Mouse (Mus musculus) limb, embryonic 10.5 days (tissue): ENCODE data around the gene Hspa12b. TPM values are rescaled to one million over a fixed set of nuclear protein-coding genes. Genes with fewer than 3 reads are reported as not detected.

Experiments used
- DNase-seq: peaks from one replicate; pipeline ENCODE4 v3.0.0-alpha.2; 2017; ENCODE audit warnings: low spot score
- H3K27ac ChIP-seq: fragments of 300-500 bp; sonication (generic); 2 replicates; pipeline ENCODE4 v1.5.1; 2016; ENCODE audit warnings: mild to moderate bottlenecking
- H3K27me3 ChIP-seq: fragments of 300-500 bp; sonication (generic); 2 replicates; pipeline ENCODE4 v1.6.1; 2016; ENCODE audit warnings: low read depth, mild to moderate bottlenecking; ENCODE audit not compliant: poor library complexity, severe bottlenecking
- H3K36me3 ChIP-seq: fragments of 300-500 bp; sonication (generic); 2 replicates; pipeline ENCODE4 v1.6.1; 2016; ENCODE audit warnings: mild to moderate bottlenecking, moderate library complexity
- H3K4me1 ChIP-seq: fragments of 300-500 bp; sonication (generic); 2 replicates; pipeline ENCODE4 v1.6.1; 2016
- H3K4me3 ChIP-seq: fragments of 300-500 bp; sonication (generic); 2 replicates; pipeline ENCODE4 v1.5.1; 2016; ENCODE audit warnings: mild to moderate bottlenecking, moderate library complexity
- H3K9me3 ChIP-seq: fragments of 300-500 bp; sonication (generic); replicated peaks from 2 replicates; pipeline ENCODE4 v1.6.1; 2016; ENCODE audit warnings: mild to moderate bottlenecking
- WGBS: fragments of 180-500 bp; shearing (Covaris S2); methylation state at CpG from one replicate; pipeline ENCODE4 v1.1.7; 2016; 5-methylcytosine and 5-hydroxymethylcytosine counted together
- polyA plus RNA-seq: library from polyadenylated mRNA; unstranded; fragments of >200 nt; fragmentation: Nextera tagmentation; extraction: Ambion mirVana; gene quantifications from 2 replicates; pipeline ENCODE4 v1.2.1, GENCODE M21; 2016

Hspa12b gene
- polyA plus RNA-seq, 1 experiment from 2014 or later = 19.7 TPM

- Histone ChIP-seq H3K27ac (peak within 1 kb of the TSS; percentile 75), H3K4me3 (no peak within 1 kb of the TSS), H3K27me3 (no peaks in the 10 kb centered on the region), H3K36me3 (peaks cover 56% of the 10 kb centered on the region), H3K4me1 (peaks cover 38% of the 10 kb centered on the region), H3K9me3 (no peaks in the 10 kb centered on the region)
- WGBS = 86% methylated on average over 9 of the region's 9 CpGs
- no peak for DNase-seq
These were observed 6.0 kb downstream of the Hspa12b start, which contains the start of gene Gm11037 for GRCm38 (mm10) chr2:131132930-131133547. TSS of gene Gm11037 (plus strand) at chr2:131133497.

DNA sequence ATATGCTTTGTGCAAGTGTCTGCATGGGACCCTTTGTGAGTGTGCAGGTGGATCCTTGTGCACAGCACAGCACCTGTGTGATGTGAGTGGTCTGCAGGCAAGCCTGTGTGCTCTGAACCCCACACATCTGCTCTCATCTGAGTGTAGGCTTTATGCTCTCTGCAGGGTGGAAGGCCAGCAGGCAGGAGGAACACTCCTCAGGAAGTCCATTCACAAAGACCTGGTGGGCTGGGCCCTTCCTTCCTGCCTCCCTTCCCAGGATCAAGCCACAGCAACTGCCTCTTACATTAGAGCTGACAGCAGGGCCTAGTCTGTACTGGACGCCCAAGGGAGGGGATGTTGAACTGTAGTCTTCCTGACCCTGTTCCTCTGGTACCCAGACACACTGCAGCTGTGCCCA is 7.3 kb downstream of the Hspa12b start:
- 75% methylated on average over 1 of the region's 1 CpGs for WGBS
- no peak for DNase-seq
- Histone ChIP-seq H3K36me3 (peaks cover 69% of the 10 kb centered on the region), H3K27ac (peak overlapping the region; percentile 75), H3K4me1 (peaks cover 25% of the 10 kb centered on the region), H3K9me3 (no peaks in the 10 kb centered on the region), H3K27me3 (no peaks in the 10 kb centered on the region), H3K4me3 (no peak overlapping the region)

DNA sequence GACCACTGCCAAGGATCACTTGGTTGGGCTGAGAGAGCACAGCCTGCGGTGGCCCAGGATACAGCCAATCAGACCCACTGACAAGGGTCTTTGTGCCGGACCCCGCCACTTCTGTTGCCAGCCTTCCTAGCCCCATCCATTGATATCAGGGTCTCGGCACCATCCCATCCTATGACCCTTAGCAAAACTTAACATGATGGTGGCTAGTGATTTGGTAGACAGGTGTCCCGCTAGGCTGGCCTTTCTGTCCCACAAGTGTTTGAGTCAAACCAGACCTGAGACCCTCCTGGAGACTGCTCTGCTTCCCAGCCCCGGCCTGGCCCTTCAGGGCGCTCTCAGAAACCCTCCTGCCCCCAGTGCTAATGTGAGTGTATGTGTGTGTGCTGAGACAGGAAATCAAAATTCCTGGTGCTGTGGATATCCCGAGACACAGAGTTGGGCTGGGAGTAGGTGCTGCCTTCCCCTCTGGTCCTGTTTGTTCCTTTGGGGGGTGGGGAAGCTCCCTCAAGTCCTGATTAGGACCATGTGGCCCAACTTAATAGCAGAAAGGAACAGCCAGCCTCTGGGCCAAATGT is 7.8 kb downstream of the Hspa12b start:
- H3K9me3 ChIP-seq = no peaks in the 10 kb centered on the region
- H3K36me3 ChIP-seq = peaks cover 75% of the 10 kb centered on the region
- DNase-seq = no peak
- H3K4me3 ChIP-seq = no peak overlapping the region
- H3K27ac ChIP-seq = peak overlapping the region; percentile 75
- H3K4me1 ChIP-seq = peaks cover 23% of the 10 kb centered on the region
- H3K27me3 ChIP-seq = no peaks in the 10 kb centered on the region
- WGBS = 76% methylated on average over 8 of the region's 8 CpGs

DNA sequence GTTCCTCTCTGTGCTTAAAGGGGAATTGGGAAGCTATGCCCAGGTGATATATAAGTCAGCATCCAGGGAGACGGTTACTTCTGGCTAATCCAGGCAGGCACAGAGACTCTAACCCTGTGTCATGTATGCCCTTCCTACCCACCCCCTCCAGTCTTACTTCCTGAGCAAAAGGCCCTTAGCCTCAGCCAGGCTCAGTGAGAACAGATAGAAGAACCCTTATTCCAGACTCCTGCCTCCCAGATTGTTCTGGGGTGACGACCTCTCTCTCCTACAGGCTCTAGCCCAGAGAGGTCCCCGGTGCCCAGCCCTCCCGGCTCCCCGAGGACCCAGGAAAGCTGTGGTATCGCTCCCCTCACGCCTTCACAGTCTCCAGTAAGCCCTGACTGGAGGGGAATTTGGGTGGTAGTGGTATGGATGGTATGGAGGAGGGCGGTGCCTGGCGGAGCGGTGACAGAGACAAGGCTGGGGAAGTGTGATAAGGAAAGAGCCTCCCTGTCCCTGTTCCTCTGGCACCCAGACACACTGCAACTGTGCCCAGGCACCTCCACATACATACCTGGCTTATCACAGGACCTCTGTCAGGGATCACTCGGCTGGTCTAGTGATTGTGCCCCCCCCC is 8.6 kb downstream of the Hspa12b start:
- Histone ChIP-seq H3K36me3 (peaks cover 82% of the 10 kb centered on the region), H3K4me1 (peaks cover 23% of the 10 kb centered on the region), H3K4me3 (no peak overlapping the region), H3K9me3 (no peaks in the 10 kb centered on the region), H3K27me3 (no peaks in the 10 kb centered on the region), H3K27ac (peak overlapping the region; percentile 75)
- 70% methylated on average over 11 of the region's 11 CpGs for WGBS
- DNase-seq = no peak

DNA sequence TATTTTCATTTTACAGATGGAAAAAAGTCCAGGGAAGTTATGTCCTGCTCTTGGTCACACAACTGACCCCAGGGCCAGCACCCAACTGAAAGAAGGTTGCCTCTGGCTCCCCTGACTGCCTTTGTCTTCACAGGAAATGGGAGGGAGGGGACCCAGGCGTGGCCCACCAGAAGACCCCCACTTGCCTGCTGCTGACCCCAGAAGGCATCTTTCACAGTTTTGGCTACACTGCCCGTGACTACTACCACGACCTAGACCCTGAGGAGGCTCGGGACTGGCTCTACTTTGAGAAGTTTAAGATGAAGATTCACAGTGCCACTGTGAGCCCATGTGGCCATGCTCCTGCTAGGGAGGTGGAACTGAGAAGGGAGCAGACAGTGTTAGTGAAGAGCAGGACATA is 11.2 kb downstream of the Hspa12b start:
- H3K9me3 ChIP-seq = no peaks in the 10 kb centered on the region
- H3K27me3 ChIP-seq = no peaks in the 10 kb centered on the region
- H3K4me1 ChIP-seq = peaks cover 32% of the 10 kb centered on the region
- DNase-seq = no peak
- H3K4me3 ChIP-seq = no peak overlapping the region
- no peak overlapping the region for H3K27ac ChIP-seq
- 87% methylated on average over 4 of the region's 4 CpGs for WGBS
- peaks cover 93% of the 10 kb centered on the region for H3K36me3 ChIP-seq

DNA sequence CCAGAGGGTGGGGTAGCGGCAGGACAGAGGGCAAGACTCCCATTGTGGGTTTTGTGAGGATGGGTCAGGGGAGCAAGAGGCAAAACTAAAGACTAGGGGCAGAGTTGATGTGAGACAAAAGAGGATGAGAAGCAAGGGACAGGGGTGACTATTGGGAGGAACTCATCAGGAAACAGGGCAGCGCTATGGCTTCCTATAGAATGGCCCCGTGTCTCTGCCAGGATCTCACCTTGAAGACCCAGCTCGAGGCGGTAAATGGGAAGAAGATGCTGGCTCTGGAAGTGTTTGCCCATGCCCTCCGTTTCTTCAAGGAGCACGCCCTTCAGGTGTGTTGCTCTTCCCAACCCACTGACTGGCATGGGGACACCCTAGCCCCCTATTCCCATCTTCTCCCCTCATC is 11.7 kb downstream of the Hspa12b start:
- H3K27ac ChIP-seq = no peak overlapping the region
- DNase-seq = no peak
- no peak overlapping the region for H3K4me3 ChIP-seq
- H3K4me1 ChIP-seq = peaks cover 32% of the 10 kb centered on the region
- 91% methylated on average over 7 of the region's 7 CpGs for WGBS
- no peaks in the 10 kb centered on the region for H3K9me3 ChIP-seq
- H3K27me3 ChIP-seq = no peaks in the 10 kb centered on the region
- H3K36me3 ChIP-seq = peaks cover 98% of the 10 kb centered on the region

DNA sequence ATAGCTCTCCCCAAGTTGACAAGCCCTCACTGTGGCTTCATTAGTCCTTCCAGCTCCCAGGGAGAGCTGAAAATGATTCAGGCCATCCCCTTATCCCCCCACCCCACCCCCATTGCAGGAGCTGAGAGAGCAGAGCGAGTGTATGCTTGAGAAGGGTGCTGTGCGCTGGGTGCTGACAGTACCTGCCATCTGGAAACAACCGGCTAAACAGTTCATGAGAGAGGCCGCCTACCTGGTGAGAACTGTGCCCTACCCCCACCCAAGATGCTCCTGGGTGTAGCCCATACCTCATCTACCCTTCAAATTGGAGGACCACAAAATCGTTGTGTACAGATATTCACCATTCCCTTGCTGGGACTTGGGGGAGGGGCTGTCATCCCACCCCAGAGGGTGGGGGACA is 12.2 kb downstream of the Hspa12b start:
- no peak for DNase-seq
- Histone ChIP-seq H3K9me3 (no peaks in the 10 kb centered on the region), H3K4me1 (peaks cover 29% of the 10 kb centered on the region), H3K27ac (no peak overlapping the region), H3K27me3 (no peaks in the 10 kb centered on the region), H3K4me3 (no peak overlapping the region), H3K36me3 (peaks cover 98% of the 10 kb centered on the region)
- 95% methylated on average over 5 of the region's 5 CpGs for WGBS

DNA sequence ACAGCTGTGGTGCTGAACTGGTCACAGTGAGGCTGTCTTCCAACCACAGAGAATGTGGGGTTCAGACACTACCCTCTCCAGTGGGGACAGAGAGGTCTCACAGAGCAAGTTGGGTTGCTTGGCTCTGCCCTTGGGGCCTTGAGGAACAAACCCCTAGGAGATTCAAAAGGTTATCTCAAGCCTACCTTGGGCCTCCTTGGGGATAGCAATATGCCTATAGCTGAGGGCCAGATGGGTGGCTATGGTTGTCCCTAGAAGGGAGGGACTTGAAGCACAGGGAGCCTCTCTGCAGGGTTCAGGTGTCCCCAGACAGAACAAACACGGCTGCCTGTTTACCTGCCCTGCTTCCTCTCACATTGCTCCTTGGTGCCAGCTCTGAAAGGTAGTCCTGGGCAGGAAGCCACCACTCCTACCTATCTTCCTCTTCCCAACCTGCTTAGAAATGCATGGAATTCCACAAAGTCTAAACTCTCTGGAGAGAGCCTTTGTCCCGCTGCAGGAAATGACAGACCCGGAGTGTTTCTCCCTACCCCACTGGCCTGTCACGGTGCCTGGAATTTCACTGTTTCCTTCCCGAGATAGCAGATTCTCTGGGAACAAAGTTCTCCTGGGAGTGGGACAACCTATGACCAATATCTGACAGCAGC is 12.9 kb downstream of the Hspa12b start:
- Histone ChIP-seq H3K4me3 (no peak overlapping the region), H3K27me3 (no peaks in the 10 kb centered on the region), H3K27ac (0 out of 2 replicates have a peak overlapping the region, but pooled peaks have one; percentile 11), H3K9me3 (no peaks in the 10 kb centered on the region), H3K36me3 (peaks cover 98% of the 10 kb centered on the region), H3K4me1 (peaks cover 27% of the 10 kb centered on the region)
- WGBS = 67% methylated on average over 5 of the region's 5 CpGs
- DNase-seq = no peak

DNA sequence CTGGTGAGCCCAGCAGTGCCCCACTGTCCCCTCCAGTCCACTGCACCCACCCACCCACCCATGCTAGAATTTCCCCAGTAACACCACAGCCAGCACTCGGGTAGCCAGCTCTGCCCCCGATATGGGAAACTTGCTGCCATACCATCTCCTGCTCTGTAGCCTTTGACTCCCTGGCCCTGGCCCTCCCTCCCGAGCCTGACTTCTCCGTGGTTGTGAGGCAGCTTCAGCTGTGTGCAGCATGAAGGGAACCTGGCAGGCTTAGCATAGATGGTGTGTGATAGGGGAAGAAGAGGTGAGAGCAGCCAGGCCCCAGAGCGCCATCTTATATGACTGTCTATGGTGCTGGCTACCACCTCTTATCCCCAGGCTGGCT is 13.4 kb downstream of the Hspa12b start:
- peaks cover 98% of the 10 kb centered on the region for H3K36me3 ChIP-seq
- no peak overlapping the region for H3K4me3 ChIP-seq
- H3K9me3 ChIP-seq = no peaks in the 10 kb centered on the region
- no peaks in the 10 kb centered on the region for H3K27me3 ChIP-seq
- DNase-seq = no peak
- WGBS = 76% methylated on average over 5 of the region's 5 CpGs
- no peak overlapping the region for H3K27ac ChIP-seq
- peaks cover 24% of the 10 kb centered on the region for H3K4me1 ChIP-seq

GRCm38 (mm10) chr2:131141336-131141986 is 14.4 kb downstream of the Hspa12b start:
- H3K4me3 ChIP-seq = no peak overlapping the region
- H3K27ac ChIP-seq = no peak overlapping the region
- peaks cover 17% of the 10 kb centered on the region for H3K4me1 ChIP-seq
- H3K9me3 ChIP-seq = no peaks in the 10 kb centered on the region
- peaks cover 99% of the 10 kb centered on the region for H3K36me3 ChIP-seq
- WGBS = 91% methylated on average over 8 of the region's 8 CpGs
- H3K27me3 ChIP-seq = no peaks in the 10 kb centered on the region
- DNase-seq = no peak

DNA sequence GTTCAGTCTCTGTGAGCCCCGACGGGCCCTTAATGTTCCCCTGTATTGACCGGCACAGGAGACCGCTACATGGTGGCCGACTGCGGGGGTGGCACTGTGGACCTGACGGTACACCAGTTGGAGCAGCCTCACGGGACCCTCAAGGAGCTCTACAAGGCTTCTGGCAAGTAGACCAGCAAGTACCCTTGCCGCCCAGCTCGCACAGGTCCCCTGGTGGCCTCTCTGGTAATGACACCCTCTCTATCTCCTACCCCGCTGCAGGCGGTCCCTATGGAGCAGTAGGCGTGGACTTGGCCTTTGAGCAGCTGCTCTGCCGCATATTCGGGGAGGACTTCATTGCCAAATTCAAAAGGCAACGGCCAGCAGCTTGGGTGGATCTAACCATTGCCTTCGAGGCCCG is 15.5 kb downstream of the Hspa12b start:
- H3K9me3 ChIP-seq = no peaks in the 10 kb centered on the region
- WGBS = 25% methylated on average over 18 of the region's 18 CpGs

DNA sequence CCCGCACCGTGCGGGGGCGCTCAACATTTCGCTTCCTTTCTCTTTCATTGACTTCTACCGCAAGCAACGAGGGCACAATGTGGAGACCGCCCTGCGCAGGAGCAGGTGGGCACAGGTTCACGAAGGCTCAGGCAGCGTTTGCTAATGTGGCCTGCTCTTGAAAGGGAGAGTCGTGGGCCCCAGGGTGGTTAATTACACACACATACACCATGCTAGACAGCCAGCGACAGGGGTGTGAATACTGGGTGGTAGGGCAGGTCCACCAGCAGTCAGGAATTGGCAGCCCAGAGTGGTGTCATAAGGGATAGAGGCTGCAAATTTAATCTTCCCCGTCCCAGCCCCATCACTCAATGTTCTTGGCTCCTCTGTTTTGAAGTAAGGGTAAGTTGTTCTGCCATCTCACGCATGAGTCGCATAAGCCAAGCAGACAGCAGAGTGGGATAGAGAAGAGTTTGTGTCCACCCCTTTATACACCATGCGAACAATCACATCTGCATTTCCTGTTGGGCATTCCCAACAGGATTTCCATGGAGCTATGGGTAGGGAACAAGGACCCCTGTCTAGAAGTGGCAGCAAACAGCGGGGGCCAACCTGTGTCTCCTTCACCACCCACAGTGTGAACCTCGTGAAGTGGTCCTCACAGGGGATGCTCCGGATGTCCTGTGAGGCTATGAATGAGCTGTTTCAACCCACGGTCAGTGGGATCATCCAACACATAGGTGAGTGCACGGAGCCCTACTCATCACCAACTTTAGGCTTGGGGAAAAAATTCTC is 16.1 kb downstream of the Hspa12b start:
- peaks cover 17% of the 10 kb centered on the region for H3K4me1 ChIP-seq
- no peaks in the 10 kb centered on the region for H3K9me3 ChIP-seq
- H3K4me3 ChIP-seq = no peak overlapping the region
- 59% methylated on average over 22 of the region's 22 CpGs for WGBS
- 0 out of 2 replicates have a peak overlapping the region, but pooled peaks have one; percentile 11 for H3K27ac ChIP-seq
- no peak for DNase-seq
- no peaks in the 10 kb centered on the region for H3K27me3 ChIP-seq
- peaks cover 99% of the 10 kb centered on the region for H3K36me3 ChIP-seq

More for the DNA sequence above, 15.5 kb downstream of the Hspa12b start:
- peak; percentile 84 for DNase-seq
- Histone ChIP-seq H3K4me3 (no peak overlapping the region), H3K27ac (0 out of 2 replicates have a peak overlapping the region, but pooled peaks have one; percentile 11), H3K27me3 (no peaks in the 10 kb centered on the region), H3K4me1 (peaks cover 17% of the 10 kb centered on the region), H3K36me3 (peaks cover 99% of the 10 kb centered on the region)
